Mouse (Mus musculus) forebrain, postnatal 0 days (tissue): ENCODE data around the gene Wdr27. TPM values are rescaled to one million over a fixed set of nuclear protein-coding genes. Genes with fewer than 3 reads are reported as not detected.

Experiments
- ATAC-seq: fragments of 200-750 bp; cut with Nextera tagmentation; 2 replicates; pipeline ENCODE4 v1.8.0; 2017; ENCODE audit warnings: mild to moderate bottlenecking, moderate library complexity
- DNase-seq: peaks from one replicate; pipeline ENCODE4 v3.0.0-alpha.2; 2015
- H3K27ac ChIP-seq: fragments of 300-500 bp; sonication (generic); 2 replicates; pipeline ENCODE4 v1.5.1; 2014; ENCODE audit warnings: low read depth, mild to moderate bottlenecking, antibody characterized with exemption, low read length, moderate library complexity, mixed read lengths
- H3K27me3 ChIP-seq: fragments of 300-500 bp; sonication (generic); 2 replicates; pipeline ENCODE4 v1.6.1; 2014; ENCODE audit warnings: mild to moderate bottlenecking, low read length, mixed read lengths; ENCODE audit not compliant: insufficient read depth
- H3K36me3 ChIP-seq: fragments of 300-500 bp; sonication (generic); 2 replicates; pipeline ENCODE4 v1.6.1; 2014; ENCODE audit warnings: mild to moderate bottlenecking, moderate library complexity; ENCODE audit not compliant: insufficient read depth
- H3K4me1 ChIP-seq: fragments of 300-500 bp; sonication (generic); 2 replicates; pipeline ENCODE4 v1.6.1; 2014; ENCODE audit warnings: antibody characterized with exemption; ENCODE audit not compliant: insufficient read depth
- H3K4me2 ChIP-seq: fragments of 300-500 bp; sonication (generic); 2 replicates; pipeline ENCODE4 v1.6.1; 2014; ENCODE audit warnings: low read depth, mild to moderate bottlenecking, moderate library complexity
- H3K4me3 ChIP-seq: fragments of 300-500 bp; sonication (generic); 2 replicates; pipeline ENCODE4 v1.5.1; 2014; ENCODE audit warnings: low read depth, low read length, mixed read lengths
- H3K9ac ChIP-seq: fragments of 300-500 bp; sonication (generic); 2 replicates; pipeline ENCODE4 v1.6.1; 2014; ENCODE audit warnings: mild to moderate bottlenecking
- H3K9me3 ChIP-seq: fragments of 300-500 bp; sonication (generic); 2 replicates; pipeline ENCODE4 v1.6.1; 2016; ENCODE audit warnings: low read length
- CTCF ChIP-seq: sonication (generic); IDR thresholded peaks from 2 replicates; pipeline ENCODE4 v1.5.1; 2016; ENCODE audit warnings: antibody characterized with exemption, control low read depth, low read depth
- WGBS: fragments of 180-500 bp; shearing (Covaris S2); extraction: QIAGEN DNeasy Blood & Tissue Kit; methylation state at CpG from one replicate; pipeline ENCODE4 v1.1.7; 2014; 5-methylcytosine and 5-hydroxymethylcytosine counted together
- polyA plus RNA-seq: library from polyadenylated mRNA; unstranded; fragments of >200 nt; fragmentation: Nextera tagmentation; extraction: Ambion mirVana; gene quantifications from 2 replicates; pipeline ENCODE4 v1.2.1, GENCODE M21; 2015
- total RNA-seq: library from RNA; depleted of rRNA; stranded (reverse); fragments of >200 nt; gene quantifications from 2 replicates; pipeline ENCODE4 v1.2.3, GENCODE M21; 2014

Wdr27 gene
- total and polyA plus RNA-seq, 2 experiments from 2014 or later, result 1.6 to 9.5 TPM

- DNase-seq (no peak), ATAC-seq (no peak)
- H3K36me3 ChIP-seq, result no peaks in the 10 kb centered on the region
- H3K4me2 ChIP-seq, result no peak overlapping the region
- H3K9ac ChIP-seq, result no peak overlapping the region
- TF ChIP-seq CTCF, result no peak
- H3K4me3 ChIP-seq, result no peak overlapping the region
- 89% methylated on average over 8 of the region's 8 CpGs for WGBS
- H3K27me3 ChIP-seq, result no peaks in the 10 kb centered on the region; the same call in 1 of the 2 replicates
- no peak overlapping the region for H3K27ac ChIP-seq
- no peaks in the 10 kb centered on the region for H3K9me3 ChIP-seq
- no peaks in the 10 kb centered on the region for H3K4me1 ChIP-seq
Measured at GRCm38 (mm10) chr17:14917866-14918265, 25.1 kb downstream of the Wdr27 start.

- Histone ChIP-seq H3K27me3 (no peaks in the 10 kb centered on the region; the same call in 1 of the 2 replicates), H3K9ac (no peak overlapping the region), H3K9me3 (no peaks in the 10 kb centered on the region), H3K4me2 (no peak overlapping the region), H3K4me1 (no peaks in the 10 kb centered on the region), H3K4me3 (no peak overlapping the region), H3K36me3 (no peaks in the 10 kb centered on the region), H3K27ac (no peak overlapping the region)
- 85% methylated on average over 4 of the region's 4 CpGs for WGBS
- ATAC-seq (no peak), DNase-seq (no peak)
- no peak for TF ChIP-seq CTCF
Measured at GRCm38 (mm10) chr17:14914401-14914800, 28.6 kb downstream of the Wdr27 start.

GRCm38 (mm10) chr17:14912981-14913380, 30.0 kb downstream of the Wdr27 start:
- no peak for TF ChIP-seq CTCF
- WGBS, result 89% methylated on average over 8 of the region's 8 CpGs
- Histone ChIP-seq H3K4me2 (no peak overlapping the region), H3K36me3 (no peaks in the 10 kb centered on the region), H3K4me1 (no peaks in the 10 kb centered on the region), H3K9ac (no peak overlapping the region), H3K4me3 (no peak overlapping the region), H3K27me3 (no peaks in the 10 kb centered on the region), H3K9me3 (no peaks in the 10 kb centered on the region), H3K27ac (no peak overlapping the region)
- ATAC-seq (no peak), DNase-seq (no peak)

GRCm38 (mm10) chr17:14912420-14912819, 30.5 kb downstream of the Wdr27 start:
- H3K36me3 ChIP-seq, result no peaks in the 10 kb centered on the region
- no peak overlapping the region for H3K27ac ChIP-seq
- H3K9ac ChIP-seq, result no peak overlapping the region
- 49% methylated on average over 6 of the region's 6 CpGs for WGBS
- H3K4me3 ChIP-seq, result no peak overlapping the region
- H3K27me3 ChIP-seq, result no peaks in the 10 kb centered on the region
- ATAC-seq (no peak), DNase-seq (no peak)
- H3K4me1 ChIP-seq, result no peaks in the 10 kb centered on the region
- no peak for TF ChIP-seq CTCF
- no peaks in the 10 kb centered on the region for H3K9me3 ChIP-seq
- no peak overlapping the region for H3K4me2 ChIP-seq

- no peaks in the 10 kb centered on the region for H3K27me3 ChIP-seq
- DNase-seq (no peak), ATAC-seq (no peak)
- no peaks in the 10 kb centered on the region for H3K36me3 ChIP-seq
- no peak overlapping the region for H3K4me2 ChIP-seq
- H3K4me3 ChIP-seq, result no peak overlapping the region
- no peak for TF ChIP-seq CTCF
- H3K9ac ChIP-seq, result no peak overlapping the region
- no peaks in the 10 kb centered on the region for H3K9me3 ChIP-seq
- 91% methylated on average over 5 of the region's 5 CpGs for WGBS
- no peak overlapping the region for H3K27ac ChIP-seq
- H3K4me1 ChIP-seq, result no peaks in the 10 kb centered on the region
Measured at GRCm38 (mm10) chr17:14910771-14911170, 32.2 kb downstream of the Wdr27 start.

GRCm38 (mm10) chr17:14909331-14909730, 33.6 kb downstream of the Wdr27 start:
- ATAC-seq (no peak), DNase-seq (no peak)
- H3K4me3 ChIP-seq, result no peak overlapping the region
- H3K27me3 ChIP-seq, result no peaks in the 10 kb centered on the region
- 88% methylated on average over 5 of the region's 5 CpGs for WGBS
- H3K9me3 ChIP-seq, result no peaks in the 10 kb centered on the region
- H3K27ac ChIP-seq, result no peak overlapping the region
- H3K36me3 ChIP-seq, result no peaks in the 10 kb centered on the region
- H3K4me1 ChIP-seq, result no peaks in the 10 kb centered on the region
- no peak overlapping the region for H3K9ac ChIP-seq
- no peak overlapping the region for H3K4me2 ChIP-seq
- no peak for TF ChIP-seq CTCF

- Histone ChIP-seq H3K4me3 (no peak overlapping the region), H3K9me3 (no peaks in the 10 kb centered on the region), H3K27ac (no peak overlapping the region), H3K4me2 (no peak overlapping the region), H3K27me3 (no peaks in the 10 kb centered on the region; the same call in 1 of the 2 replicates), H3K36me3 (no peaks in the 10 kb centered on the region), H3K4me1 (no peaks in the 10 kb centered on the region), H3K9ac (no peak overlapping the region)
- no peak for ATAC-seq
- 81% methylated on average over 12 of the region's 12 CpGs for WGBS
- TF ChIP-seq CTCF, result no peak
- DNase-seq, result no peak
Measured at GRCm38 (mm10) chr17:14907136-14907535, 35.8 kb downstream of the Wdr27 start.

GRCm38 (mm10) chr17:14906611-14907010, 36.3 kb downstream of the Wdr27 start:
- Histone ChIP-seq H3K27me3 (no peaks in the 10 kb centered on the region; the same call in 1 of the 2 replicates), H3K4me3 (no peak overlapping the region), H3K27ac (no peak overlapping the region), H3K9ac (no peak overlapping the region), H3K36me3 (no peaks in the 10 kb centered on the region), H3K9me3 (no peaks in the 10 kb centered on the region), H3K4me1 (no peaks in the 10 kb centered on the region), H3K4me2 (no peak overlapping the region)
- no peak for DNase-seq
- WGBS, result 13% methylated on average over 1 of the region's 1 CpGs
- TF ChIP-seq CTCF, result no peak
- ATAC-seq, result no peak
